Mouse (Mus musculus) spleen, postnatal 14 days (tissue): ENCODE data around the gene Ltbp4.

Experiments used
- DNase-seq, 2 experiments: peaks; one replicate each; pipeline ENCODE4 v3.0.0; 2021 to 2022; ENCODE audit warnings: low spot score in 2 of 2

Ltbp4 gene

GRCm38 (mm10) chr7:27327500-27327899 is 10.0 kb downstream of the Ltbp4 start:
- no peak for DNase-seq

GRCm38 (mm10) chr7:27326101-27326880 is 11.2 kb downstream of the Ltbp4 start:
- no peak for DNase-seq

GRCm38 (mm10) chr7:27325697-27326096 is 11.8 kb downstream of the Ltbp4 start:
- no peak for DNase-seq

- DNase-seq = no peak
These were observed 12.6 kb downstream of the Ltbp4 start for GRCm38 (mm10) chr7:27324928-27325327.

GRCm38 (mm10) chr7:27324161-27324560 is 13.3 kb downstream of the Ltbp4 start:
- no peak for DNase-seq

GRCm38 (mm10) chr7:27323001-27323400 is 14.5 kb downstream of the Ltbp4 start:
- DNase-seq = no peak

GRCm38 (mm10) chr7:27322291-27322690 is 15.2 kb downstream of the Ltbp4 start:
- DNase-seq = no peak

- DNase-seq = no peak
These were observed 18.1 kb downstream of the Ltbp4 start for GRCm38 (mm10) chr7:27319411-27319810.

GRCm38 (mm10) chr7:27315958-27316357 is 21.5 kb downstream of the Ltbp4 start:
- no peak for DNase-seq

GRCm38 (mm10) chr7:27314393-27314792 is 23.1 kb downstream of the Ltbp4 start:
- DNase-seq = no peak

GRCm38 (mm10) chr7:27311651-27312284 is 25.7 kb downstream of the Ltbp4 start:
- no peak for DNase-seq

GRCm38 (mm10) chr7:27310996-27311535 is 26.4 kb downstream of the Ltbp4 start:
- no peak for DNase-seq

GRCm38 (mm10) chr7:27310306-27310705 is 27.2 kb downstream of the Ltbp4 start:
- DNase-seq = no peak

GRCm38 (mm10) chr7:27309832-27310231 is 27.7 kb downstream of the Ltbp4 start:
- no peak for DNase-seq

- no peak for DNase-seq
These were observed 28.5 kb downstream of the Ltbp4 start for GRCm38 (mm10) chr7:27308821-27309549.

- no peak for DNase-seq
These were observed 29.9 kb downstream of the Ltbp4 start for GRCm38 (mm10) chr7:27307551-27307950.

GRCm38 (mm10) chr7:27306161-27307160 is 31.0 kb downstream of the Ltbp4 start:
- DNase-seq = no peak

- DNase-seq = no peak
These were observed 32.3 kb downstream of the Ltbp4 start for GRCm38 (mm10) chr7:27305091-27305730.

- DNase-seq = peak in 1 of 2 experiments; percentile 37
These were observed 35.3 kb downstream of the Ltbp4 start for GRCm38 (mm10) chr7:27302172-27302571.

GRCm38 (mm10) chr7:27300801-27301200 is 36.7 kb downstream of the Ltbp4 start:
- no peak for DNase-seq

- DNase-seq = no peak
These were observed 37.1 kb downstream of the Ltbp4 start for GRCm38 (mm10) chr7:27300351-27300750.
